Mouse (Mus musculus) heart, adult 2 months (tissue): ENCODE measurements at regions not wholly inside any gene's neighbourhood (a gene's known extent, or its start where the extent isn't known, plus 50 kb on each side); places are given as distances from the start of the nearest gene placed in this dataset.

Experiments
- DNase-seq, 2 experiments: peaks; one replicate each; pipeline ENCODE4 v3.0.0; 2021
- H3K27ac ChIP-seq: fragments of 200-600 bp; 2 replicates; pipeline ENCODE4 v1.8.1; 2022
- H3K27me3 ChIP-seq: fragments of 200-500 bp; 2 replicates; pipeline ENCODE4 v1.6.1; 2012; ENCODE audit warnings: mild to moderate bottlenecking, low read length, inconsistent platforms, mixed read lengths; ENCODE audit not compliant: control insufficient read depth, insufficient read depth
- H3K36me3 ChIP-seq: fragments of 200-500 bp; 2 replicates; pipeline ENCODE4 v1.6.1; 2012; ENCODE audit warnings: low read length, inconsistent platforms; ENCODE audit not compliant: control insufficient read depth, insufficient read depth
- H3K4me1 ChIP-seq: fragments of 200-500 bp; 2 replicates; pipeline ENCODE4 v1.6.1; 2011; ENCODE audit warnings: low read length; ENCODE audit not compliant: control insufficient read depth, insufficient read depth
- H3K4me3 ChIP-seq: fragments of 200-600 bp; 2 replicates; pipeline ENCODE4 v1.8.1; 2022
- H3K79me2 ChIP-seq: fragments of 200-500 bp; replicated peaks from 2 replicates; pipeline ENCODE4 v1.6.1; 2012; ENCODE audit warnings: mild to moderate bottlenecking, inconsistent platforms, low read length, moderate library complexity, mixed read lengths; ENCODE audit not compliant: control insufficient read depth, insufficient read depth
- H3K9ac ChIP-seq: fragments of 200-500 bp; 2 replicates; pipeline ENCODE4 v1.6.1; 2012; ENCODE audit warnings: low read depth, mild to moderate bottlenecking, control low read depth, inconsistent platforms, low read length, mixed read lengths
- CTCF ChIP-seq: fragments of 200-600 bp; IDR thresholded peaks from 2 replicates; pipeline ENCODE4 v1.8.1; 2022; ENCODE audit warnings: antibody characterized with exemption, mild to moderate bottlenecking, moderate library complexity
- EP300 ChIP-seq: fragments of 200-500 bp; IDR thresholded peaks from 2 replicates; pipeline ENCODE4 v1.6.1; 2011; ENCODE audit warnings: low read depth, low read length, control low read depth; ENCODE audit not compliant: insufficient read depth
- POLR2A ChIP-seq: fragments of 200-500 bp; IDR thresholded peaks from 2 replicates; pipeline ENCODE4 v1.6.1; 2011; ENCODE audit warnings: mild to moderate bottlenecking, low read depth, low read length, control low read depth; ENCODE audit not compliant: insufficient read depth
- WGBS: fragments of 180-500 bp; shearing (Covaris S2); methylation state at CpG from one replicate; pipeline ENCODE4 v1.1.7; 2018; 5-methylcytosine and 5-hydroxymethylcytosine counted together
- intact Hi-C: fragments of 180-260 bp; cut with DNase I; formaldehyde crosslinking; loops from one replicate; pipeline ENCODE4 v1.15.1; 2025

DNA sequence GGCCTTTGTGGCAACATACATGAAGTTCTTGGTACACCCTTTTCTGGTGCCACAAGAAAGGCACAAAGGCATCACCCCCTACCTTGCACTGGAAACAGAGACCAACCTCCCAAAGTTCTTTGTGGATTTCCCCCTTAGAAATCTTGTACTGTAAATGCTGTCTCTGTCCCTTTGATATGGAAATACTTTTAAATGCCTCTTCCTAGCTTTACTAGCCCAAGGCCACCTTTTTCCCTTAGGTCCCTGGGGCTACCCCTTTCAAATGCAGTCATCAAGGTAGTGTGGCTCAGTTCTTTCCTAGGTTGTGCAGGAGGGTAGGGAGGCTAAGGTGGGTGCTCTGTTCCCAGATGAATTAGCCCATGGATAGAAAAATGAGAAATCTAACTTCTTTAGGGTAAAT lies 2587.9 kb upstream of the Gm7489 start:
- no peak for DNase-seq
- TF ChIP-seq CTCF (no peak), EP300 (no peak), POLR2A (no peak)
- H3K4me3 ChIP-seq: no peak overlapping the region
- intact Hi-C loops: no loop called here
- H3K9ac ChIP-seq: no peak overlapping the region
- H3K79me2 ChIP-seq: no peaks in the 10 kb centered on the region
- H3K27me3 ChIP-seq: no peaks in the 10 kb centered on the region
- no peak overlapping the region for H3K27ac ChIP-seq
- no peaks in the 10 kb centered on the region for H3K36me3 ChIP-seq
- H3K4me1 ChIP-seq: no peaks in the 10 kb centered on the region

DNA sequence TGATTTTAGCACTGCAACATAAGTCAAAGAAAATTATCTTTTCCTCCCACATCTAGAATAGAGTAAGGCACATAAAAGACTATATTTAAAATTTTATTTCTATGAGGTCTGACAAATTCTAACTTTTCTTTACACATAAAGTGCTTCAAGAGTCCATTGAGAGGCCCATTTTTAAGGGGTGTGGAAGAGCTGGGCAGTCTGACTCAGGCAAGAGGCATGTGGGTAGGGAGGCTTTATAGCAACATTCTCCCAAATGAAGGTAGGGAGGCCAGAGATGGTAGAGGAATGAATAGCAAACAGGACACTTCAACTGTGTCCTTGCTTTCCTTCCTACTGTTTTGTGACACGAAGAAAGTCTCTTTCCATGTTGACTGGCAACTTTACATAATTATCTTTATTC lies 2566.6 kb upstream of the Gm7489 start:
- no peak overlapping the region for H3K4me3 ChIP-seq
- DNase-seq: no peak
- no peaks in the 10 kb centered on the region for H3K36me3 ChIP-seq
- no peak overlapping the region for H3K27ac ChIP-seq
- TF ChIP-seq CTCF (no peak), EP300 (no peak), POLR2A (no peak)
- intact Hi-C loops: no loop called here
- 68% methylated on average over 1 of the region's 1 CpGs for WGBS
- no peak overlapping the region for H3K9ac ChIP-seq
- no peaks in the 10 kb centered on the region for H3K79me2 ChIP-seq
- peaks cover 1% of the 10 kb centered on the region; the same call in 1 of the 2 replicates for H3K4me1 ChIP-seq
- H3K27me3 ChIP-seq: no peaks in the 10 kb centered on the region

- Histone ChIP-seq H3K27ac (no peak overlapping the region), H3K4me1 (peaks cover 1% of the 10 kb centered on the region; the same call in 1 of the 2 replicates), H3K27me3 (no peaks in the 10 kb centered on the region), H3K36me3 (no peaks in the 10 kb centered on the region), H3K4me3 (no peak overlapping the region), H3K79me2 (no peaks in the 10 kb centered on the region), H3K9ac (no peak overlapping the region)
- intact Hi-C loops: no loop called here
- 69% methylated on average over 2 of the region's 2 CpGs for WGBS
- DNase-seq: peak; percentile 38 to 49
- TF ChIP-seq POLR2A (no peak), CTCF (no peak), EP300 (no peak)
Observed at GRCm38 (mm10) chr15:51318760-51319159, 2565.9 kb upstream of the Gm7489 start.

DNA sequence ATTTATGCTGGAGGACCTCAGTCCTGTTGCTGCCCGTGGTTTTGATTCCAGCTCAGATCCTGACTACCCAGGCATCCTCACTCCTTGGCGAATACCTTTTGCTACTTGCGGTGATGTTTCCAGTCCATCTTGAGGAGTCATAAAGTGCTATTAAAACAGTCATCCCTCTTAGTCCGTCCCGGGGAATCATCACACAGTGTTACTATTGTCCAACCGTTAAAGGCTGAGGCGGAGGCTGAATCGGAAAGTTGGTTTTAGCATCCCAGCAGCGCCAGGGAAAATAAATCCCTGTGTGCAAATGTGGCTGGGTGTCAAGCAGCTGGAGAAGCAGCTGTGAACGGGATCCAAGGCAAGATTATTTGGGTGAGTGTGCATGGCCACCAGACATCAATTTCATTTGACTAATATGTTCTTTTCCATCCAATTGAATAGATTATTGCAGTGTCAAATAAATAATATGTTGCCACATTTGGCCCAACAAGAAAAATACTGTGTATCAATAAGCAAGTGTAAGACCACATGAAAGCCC lies 2564.3 kb upstream of the Gm7489 start:
- no peaks in the 10 kb centered on the region for H3K36me3 ChIP-seq
- no peak overlapping the region for H3K9ac ChIP-seq
- intact Hi-C loops: no loop called here
- H3K4me1 ChIP-seq: peaks cover 1% of the 10 kb centered on the region; the same call in 1 of the 2 replicates
- H3K27me3 ChIP-seq: no peaks in the 10 kb centered on the region
- WGBS: 59% methylated on average over 10 of the region's 10 CpGs
- no peak for TF ChIP-seq EP300
- no peak for TF ChIP-seq POLR2A
- TF ChIP-seq CTCF: no peak
- no peaks in the 10 kb centered on the region for H3K79me2 ChIP-seq
- H3K4me3 ChIP-seq: no peak overlapping the region
- H3K27ac ChIP-seq: no peak overlapping the region
- peak; percentile 24 to 35 for DNase-seq

DNA sequence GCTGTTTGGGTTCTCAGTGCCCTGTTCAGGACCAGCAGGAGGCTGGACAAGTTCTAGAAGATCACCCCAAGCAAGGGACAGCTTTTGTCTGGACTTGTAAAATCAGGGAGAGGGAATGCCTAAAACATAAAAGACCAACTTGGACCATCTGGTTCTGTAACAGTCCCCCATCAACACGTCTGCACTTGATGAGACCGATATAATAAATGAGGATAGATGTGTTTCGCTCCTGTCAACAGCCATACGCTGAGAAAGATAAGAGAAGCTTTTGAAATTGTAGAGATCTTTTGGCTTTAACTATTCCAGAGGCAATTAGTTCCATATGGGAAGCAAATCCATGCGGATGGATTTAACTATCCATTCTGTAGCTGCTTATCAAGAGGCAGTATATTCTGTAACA lies 2561.4 kb upstream of the Gm7489 start:
- Histone ChIP-seq H3K27me3 (no peaks in the 10 kb centered on the region), H3K36me3 (no peaks in the 10 kb centered on the region), H3K27ac (no peak overlapping the region), H3K79me2 (no peaks in the 10 kb centered on the region), H3K4me3 (no peak overlapping the region), H3K9ac (no peak overlapping the region), H3K4me1 (peaks cover 1% of the 10 kb centered on the region; the same call in 1 of the 2 replicates)
- 68% methylated on average over 5 of the region's 5 CpGs for WGBS
- no peak for DNase-seq
- intact Hi-C loops: no loop called here
- TF ChIP-seq EP300 (no peak), POLR2A (no peak), CTCF (no peak)

- no peak for TF ChIP-seq CTCF
- TF ChIP-seq EP300: no peak
- TF ChIP-seq POLR2A: no peak
- Histone ChIP-seq H3K4me1 (peaks cover 1% of the 10 kb centered on the region; the same call in 1 of the 2 replicates), H3K79me2 (no peaks in the 10 kb centered on the region), H3K27me3 (no peaks in the 10 kb centered on the region), H3K4me3 (no peak overlapping the region), H3K9ac (no peak overlapping the region), H3K36me3 (no peaks in the 10 kb centered on the region), H3K27ac (no peak overlapping the region)
- intact Hi-C loops: no loop called here
- no peak for DNase-seq
- 71% methylated on average over 5 of the region's 5 CpGs for WGBS
Observed at GRCm38 (mm10) chr15:51324211-51324610, 2560.5 kb upstream of the Gm7489 start.
